Mouse (Mus musculus): Measurements from ENCODE around the gene Adad1. TPM values are rescaled to one million over a fixed set of nuclear protein-coding genes. Genes with fewer than 3 reads are reported as not detected.
A peak's percentile ranks its signal among the peaks of the same experiment; 100 is the strongest.

The Adad1 gene
- not detected in 2 replicates for polyA plus RNA-seq (2012; rRNA removed)

- WGBS: 64% methylated on average over 39 of the region's 39 CpGs
- no peaks in the 10 kb centered on the region for H3K36me3 ChIP-seq (ENCODE audit: control insufficient read depth, insufficient read depth, low read length)
- TF ChIP-seq CTCF (IDR thresholded peaks at IDR 0.05; ENCODE audit: extremely low read depth, insufficient read length, insufficient replicate concordance, low read depth, low read length) (no peak), POLR2A (IDR thresholded peaks at IDR 0.05; ENCODE audit: low read depth, low read length) (no peak)
- H3K4me1 ChIP-seq (ENCODE audit: control insufficient read depth, insufficient read depth, insufficient read length, low read length): no peaks in the 10 kb centered on the region
- H3K27me3 ChIP-seq (ENCODE audit: control insufficient read depth, insufficient read depth, low read length): no peaks in the 10 kb centered on the region
- H3K4me3 ChIP-seq (ENCODE audit: low read depth, low read length): peak within 1 kb of the TSS; percentile 12
- no peak within 1 kb of the TSS for H3K27ac ChIP-seq (ENCODE audit: insufficient read depth, low read depth, low read length)
Observed at GRCm38 (mm10) chr3:37063406-37063805, at the start of gene Adad1. Adad1 (plus strand) TSS chr3:37063527.

GRCm38 (mm10) chr3:37037979-37038378 lies 25.3 kb upstream of the Adad1 start:
- no peak for TF ChIP-seq CTCF (IDR thresholded peaks at IDR 0.05; ENCODE audit: extremely low read depth, insufficient read length, insufficient replicate concordance, low read depth, low read length)
- no peak for TF ChIP-seq POLR2A (IDR thresholded peaks at IDR 0.05; ENCODE audit: low read depth, low read length)
- Histone ChIP-seq H3K36me3 (ENCODE audit: control insufficient read depth, insufficient read depth, low read length) (peaks cover 39% of the 10 kb centered on the region), H3K4me3 (ENCODE audit: low read depth, low read length) (no peak overlapping the region), H3K27me3 (ENCODE audit: control insufficient read depth, insufficient read depth, low read length) (no peaks in the 10 kb centered on the region), H3K27ac (ENCODE audit: insufficient read depth, low read depth, low read length) (no peak overlapping the region), H3K4me1 (ENCODE audit: control insufficient read depth, insufficient read depth, insufficient read length, low read length) (no peaks in the 10 kb centered on the region)
- 92% methylated on average over 2 of the region's 2 CpGs for WGBS

GRCm38 (mm10) chr3:37039811-37040210 lies 23.5 kb upstream of the Adad1 start:
- Histone ChIP-seq H3K27ac (ENCODE audit: insufficient read depth, low read depth, low read length) (no peak overlapping the region), H3K36me3 (ENCODE audit: control insufficient read depth, insufficient read depth, low read length) (peaks cover 43% of the 10 kb centered on the region), H3K27me3 (ENCODE audit: control insufficient read depth, insufficient read depth, low read length) (no peaks in the 10 kb centered on the region)

GRCm38 (mm10) chr3:37051491-37051890 lies 11.8 kb upstream of the Adad1 start:
- no peak overlapping the region for H3K27ac ChIP-seq (ENCODE audit: insufficient read depth, low read depth, low read length)
- WGBS: 100% methylated on average over 1 of the region's 1 CpGs
- TF ChIP-seq POLR2A (IDR thresholded peaks at IDR 0.05; ENCODE audit: low read depth, low read length): no peak
- no peak for TF ChIP-seq CTCF (IDR thresholded peaks at IDR 0.05; ENCODE audit: extremely low read depth, insufficient read length, insufficient replicate concordance, low read depth, low read length)

More at GRCm38 (mm10) chr3:37039811-37040210, 23.5 kb upstream of the Adad1 start:
- TF ChIP-seq POLR2A (IDR thresholded peaks at IDR 0.05; ENCODE audit: low read depth, low read length): no peak
- TF ChIP-seq CTCF (IDR thresholded peaks at IDR 0.05; ENCODE audit: extremely low read depth, insufficient read length, insufficient replicate concordance, low read depth, low read length): no peak
- no peak overlapping the region for H3K4me3 ChIP-seq (ENCODE audit: low read depth, low read length)
- no peaks in the 10 kb centered on the region for H3K4me1 ChIP-seq (ENCODE audit: control insufficient read depth, insufficient read depth, insufficient read length, low read length)

GRCm38 (mm10) chr3:37073211-37073610 lies 9.9 kb downstream of the Adad1 start:
- H3K4me3 ChIP-seq (ENCODE audit: low read depth, low read length): no peak overlapping the region
- no peak overlapping the region for H3K27ac ChIP-seq (ENCODE audit: insufficient read depth, low read depth, low read length)
- no peaks in the 10 kb centered on the region for H3K4me1 ChIP-seq (ENCODE audit: control insufficient read depth, insufficient read depth, insufficient read length, low read length)
- H3K27me3 ChIP-seq (ENCODE audit: control insufficient read depth, insufficient read depth, low read length): no peaks in the 10 kb centered on the region
- no peaks in the 10 kb centered on the region for H3K36me3 ChIP-seq (ENCODE audit: control insufficient read depth, insufficient read depth, low read length)
- TF ChIP-seq CTCF (IDR thresholded peaks at IDR 0.05; ENCODE audit: extremely low read depth, insufficient read length, insufficient replicate concordance, low read depth, low read length) (peak; percentile 22; the same call in 1 of the 2 replicates), POLR2A (IDR thresholded peaks at IDR 0.05; ENCODE audit: low read depth, low read length) (no peak)

More at GRCm38 (mm10) chr3:37051491-37051890, 11.8 kb upstream of the Adad1 start:
- Histone ChIP-seq H3K4me3 (ENCODE audit: low read depth, low read length) (no peak overlapping the region), H3K27me3 (ENCODE audit: control insufficient read depth, insufficient read depth, low read length) (no peaks in the 10 kb centered on the region), H3K36me3 (ENCODE audit: control insufficient read depth, insufficient read depth, low read length) (peaks cover 24% of the 10 kb centered on the region), H3K4me1 (ENCODE audit: control insufficient read depth, insufficient read depth, insufficient read length, low read length) (no peaks in the 10 kb centered on the region)

- WGBS: 58% methylated on average over 4 of the region's 4 CpGs
- H3K4me1 ChIP-seq (ENCODE audit: control insufficient read depth, insufficient read depth, insufficient read length, low read length): no peaks in the 10 kb centered on the region
- no peaks in the 10 kb centered on the region for H3K27me3 ChIP-seq (ENCODE audit: control insufficient read depth, insufficient read depth, low read length)
- no peak overlapping the region for H3K4me3 ChIP-seq (ENCODE audit: low read depth, low read length)
- no peak for TF ChIP-seq CTCF (IDR thresholded peaks at IDR 0.05; ENCODE audit: extremely low read depth, insufficient read length, insufficient replicate concordance, low read depth, low read length)
- TF ChIP-seq POLR2A (IDR thresholded peaks at IDR 0.05; ENCODE audit: low read depth, low read length): no peak
- no peak overlapping the region for H3K27ac ChIP-seq (ENCODE audit: insufficient read depth, low read depth, low read length)
- no peaks in the 10 kb centered on the region for H3K36me3 ChIP-seq (ENCODE audit: control insufficient read depth, insufficient read depth, low read length)
Observed at GRCm38 (mm10) chr3:37084860-37085259, 21.5 kb downstream of the Adad1 start.

GRCm38 (mm10) chr3:37090721-37091120 lies 27.4 kb downstream of the Adad1 start:
- no peak overlapping the region for H3K4me3 ChIP-seq (ENCODE audit: low read depth, low read length)
- no peaks in the 10 kb centered on the region for H3K4me1 ChIP-seq (ENCODE audit: control insufficient read depth, insufficient read depth, insufficient read length, low read length)
- TF ChIP-seq CTCF (IDR thresholded peaks at IDR 0.05; ENCODE audit: extremely low read depth, insufficient read length, insufficient replicate concordance, low read depth, low read length) (no peak), POLR2A (IDR thresholded peaks at IDR 0.05; ENCODE audit: low read depth, low read length) (no peak)
- H3K27me3 ChIP-seq (ENCODE audit: control insufficient read depth, insufficient read depth, low read length): no peaks in the 10 kb centered on the region
- H3K27ac ChIP-seq (ENCODE audit: insufficient read depth, low read depth, low read length): no peak overlapping the region
- no peaks in the 10 kb centered on the region for H3K36me3 ChIP-seq (ENCODE audit: control insufficient read depth, insufficient read depth, low read length)

Data from small intestine, adult 2 months (tissue).